Mouse (Mus musculus) liver, embryonic 14.5 days (tissue): ENCODE measurements at regions not wholly inside any gene's neighbourhood (a gene's known extent, or its start where the extent isn't known, plus 50 kb on each side); places are given as distances from the start of the nearest gene placed in this dataset.
"Not testable (repeated sequence)": the region's sequence is repeated elsewhere in the genome, so short reads cannot be mapped to it uniquely, and the experiment has no call there.

Experiments used
- ATAC-seq: fragments of 200-750 bp; cut with Nextera tagmentation; 2 replicates; pipeline ENCODE4 v1.8.0; 2017; ENCODE audit warnings: moderate number of reproducible peaks, mild to moderate bottlenecking, moderate library complexity; ENCODE audit not compliant: insufficient read depth
- DNase-seq, 3 experiments: peaks; one replicate each; pipeline ENCODE4 v3.0.0-alpha.2; 2012 to 2013; ENCODE audit warnings: low read depth in 3 of 3, low spot score in 3 of 3
- H3K27ac ChIP-seq: fragments of 300-500 bp; sonication (generic); 2 replicates; pipeline ENCODE4 v1.5.1; 2014; ENCODE audit warnings: moderate library complexity, mild to moderate bottlenecking, control low read depth, inconsistent platforms
- H3K27me3 ChIP-seq: fragments of 300-500 bp; sonication (generic); 2 replicates; pipeline ENCODE4 v1.6.1; 2014; ENCODE audit warnings: mild to moderate bottlenecking, low read length, moderate library complexity; ENCODE audit not compliant: control insufficient read depth, insufficient read depth
- H3K36me3 ChIP-seq: fragments of 300-500 bp; sonication (generic); replicated peaks from 2 replicates; pipeline ENCODE4 v1.6.1; 2014; ENCODE audit warnings: low read depth; ENCODE audit not compliant: control insufficient read depth, insufficient read depth
- H3K4me1 ChIP-seq, 2 experiments: fragments of 200-500 bp in 1 of 2; fragments of 300-500 bp in 1 of 2; sonication (generic) in 1 of 2; replicated peaks; 2 replicates each; pipeline ENCODE4 v1.6.1; 2012 to 2014; ENCODE audit warnings: antibody characterized with exemption in 1 of 2, inconsistent platforms in 1 of 2, low read length in 1 of 2; ENCODE audit not compliant: control insufficient read depth in 2 of 2, insufficient read depth in 2 of 2
- H3K4me2 ChIP-seq: fragments of 300-500 bp; sonication (generic); 2 replicates; pipeline ENCODE4 v1.6.1; 2014; ENCODE audit warnings: low read depth, mild to moderate bottlenecking, control low read depth, moderate library complexity
- H3K4me3 ChIP-seq, 2 experiments: fragments of 200-500 bp in 1 of 2; fragments of 300-500 bp in 1 of 2; sonication (generic) in 1 of 2; 2 replicates each; pipeline ENCODE4 v1.5.1; 2012 to 2014; ENCODE audit warnings: low read depth in 2 of 2, low read length in 2 of 2, mild to moderate bottlenecking in 2 of 2, control low read depth in 1 of 2, inconsistent platforms in 1 of 2, moderate library complexity in 1 of 2; ENCODE audit not compliant: insufficient read depth in 1 of 2
- H3K9ac ChIP-seq: fragments of 300-500 bp; sonication (generic); replicated peaks from 2 replicates; pipeline ENCODE4 v1.6.1; 2014; ENCODE audit warnings: mild to moderate bottlenecking, control low read depth, moderate library complexity
- H3K9me3 ChIP-seq: fragments of 300-500 bp; sonication (generic); 2 replicates; pipeline ENCODE4 v1.6.1; 2016; ENCODE audit warnings: low read length, mixed read lengths; ENCODE audit not compliant: control insufficient read depth
- CTCF ChIP-seq: IDR thresholded peaks from 2 replicates; pipeline ENCODE4 v1.5.1; 2016; ENCODE audit warnings: antibody characterized with exemption, low read depth, control low read depth
- EP300 ChIP-seq: IDR thresholded peaks from 2 replicates; pipeline ENCODE4 v1.6.1; 2016; ENCODE audit warnings: antibody characterized with exemption, low read depth
- WGBS: fragments of 180-500 bp; shearing (Covaris S2); extraction: QIAGEN DNeasy Blood & Tissue Kit; methylation state at CpG from one replicate; pipeline ENCODE4 v1.1.7; 2014; ENCODE audit not compliant: insufficient replicate concordance; 5-methylcytosine and 5-hydroxymethylcytosine counted together

DNA sequence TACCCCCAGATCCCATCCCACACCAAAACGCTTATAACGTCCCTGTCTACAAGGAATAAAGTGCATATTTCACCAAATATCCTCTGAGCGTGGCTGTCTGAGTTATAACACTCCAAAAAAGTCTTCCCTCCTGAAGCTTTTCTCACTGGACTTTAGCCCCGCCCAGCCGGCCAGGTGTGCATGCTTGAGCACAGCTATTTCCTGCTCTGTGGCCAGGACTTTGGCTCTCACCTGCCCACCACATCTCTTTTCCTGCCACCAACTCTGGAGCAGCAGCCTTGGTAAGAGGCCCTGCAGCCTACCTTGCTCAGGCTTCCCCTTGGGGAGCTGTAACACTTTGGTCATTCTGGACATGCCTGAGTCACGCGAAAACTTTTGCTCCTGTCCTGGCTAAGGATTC is 72.4 kb downstream of the Samt1 start:
- Histone ChIP-seq H3K27me3 (no peaks in the 10 kb centered on the region), H3K4me2 (no peak overlapping the region), H3K4me1 (no peaks in the 10 kb centered on the region), H3K27ac (no peak overlapping the region), H3K36me3 (no peaks in the 10 kb centered on the region), H3K4me3 (no peak overlapping the region), H3K9me3 (no peaks in the 10 kb centered on the region), H3K9ac (no peak overlapping the region)
- DNase-seq = no peak
- WGBS = 62% methylated on average over 7 of the region's 7 CpGs
- no peak for ATAC-seq
- TF ChIP-seq EP300 (no peak), CTCF (no peak)

DNA sequence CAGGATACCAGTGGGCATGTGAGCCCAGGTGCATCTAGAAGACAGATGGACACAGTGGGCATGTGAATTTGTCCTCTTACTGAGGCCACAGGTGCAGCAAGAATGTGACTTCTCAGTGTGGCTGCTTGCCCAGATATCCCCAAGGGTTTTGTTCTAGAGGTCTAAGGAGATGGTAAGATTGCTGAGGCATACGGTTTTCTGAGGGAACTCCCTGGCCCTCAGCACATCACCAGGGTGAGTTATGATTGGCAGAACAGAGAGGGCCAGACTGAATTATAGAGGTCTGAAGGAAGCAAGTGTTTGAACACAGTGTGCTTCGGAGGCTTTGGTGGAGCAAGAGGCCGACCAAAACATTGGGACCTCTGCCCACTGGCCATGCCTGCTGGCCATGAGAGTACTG is 71.3 kb downstream of the Samt1 start:
- WGBS = 59% methylated on average over 3 of the region's 3 CpGs
- H3K4me2 ChIP-seq, H3K9me3 ChIP-seq, H3K9ac ChIP-seq, H3K27me3 ChIP-seq, H3K4me1 ChIP-seq, ATAC-seq, DNase-seq, H3K27ac ChIP-seq, H3K4me3 ChIP-seq, H3K36me3 ChIP-seq: not testable (repeated sequence)
